Mouse (Mus musculus) right cerebral cortex, postnatal 36 days (tissue): Measurements from ENCODE around the gene Dnaic2.
A peak's percentile ranks its signal among the peaks of the same experiment; 100 is the strongest.

Experiments
- DNase-seq, 2 experiments: peaks; one replicate each; pipeline ENCODE4 v3.0.0; 2022; ENCODE audit warnings: low spot score in 2 of 2, mixed read lengths in 1 of 2

The Dnaic2 gene

GRCm38 (mm10) chr11:114726965-114727825, at the start of gene Dnaic2:
Gene Dnaic2, plus strand, starts transcription at chr11:114727408.
- peak; percentile 49 to 61 for DNase-seq

GRCm38 (mm10) chr11:114679582-114679981, 47.6 kb upstream of the Dnaic2 start:
- DNase-seq, result no peak

GRCm38 (mm10) chr11:114680291-114680690, 46.9 kb upstream of the Dnaic2 start:
- no peak for DNase-seq

DNA sequence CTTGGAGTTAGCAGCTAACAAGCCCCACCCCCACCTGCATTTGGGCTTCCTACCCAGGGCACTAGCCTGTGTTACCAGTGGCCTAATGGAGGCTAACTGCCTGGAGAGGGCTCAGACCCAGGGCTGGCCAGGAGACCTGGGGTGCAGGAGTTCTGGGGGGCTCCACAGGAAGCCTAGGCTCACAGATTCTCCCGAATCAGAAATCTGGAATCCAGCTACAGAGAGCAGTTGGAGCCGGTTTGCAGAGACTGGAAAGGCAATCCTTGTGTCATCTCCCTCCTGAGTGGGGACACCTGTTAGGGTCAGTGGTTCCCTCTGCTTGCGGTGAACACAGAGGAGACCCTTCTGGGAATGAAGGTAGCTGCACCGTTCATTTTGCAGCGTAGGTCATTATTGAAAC, 46.2 kb upstream of the Dnaic2 start:
- DNase-seq, result no peak

- DNase-seq, result no peak
These were observed 44.8 kb upstream of the Dnaic2 start for GRCm38 (mm10) chr11:114682321-114682900.

DNA sequence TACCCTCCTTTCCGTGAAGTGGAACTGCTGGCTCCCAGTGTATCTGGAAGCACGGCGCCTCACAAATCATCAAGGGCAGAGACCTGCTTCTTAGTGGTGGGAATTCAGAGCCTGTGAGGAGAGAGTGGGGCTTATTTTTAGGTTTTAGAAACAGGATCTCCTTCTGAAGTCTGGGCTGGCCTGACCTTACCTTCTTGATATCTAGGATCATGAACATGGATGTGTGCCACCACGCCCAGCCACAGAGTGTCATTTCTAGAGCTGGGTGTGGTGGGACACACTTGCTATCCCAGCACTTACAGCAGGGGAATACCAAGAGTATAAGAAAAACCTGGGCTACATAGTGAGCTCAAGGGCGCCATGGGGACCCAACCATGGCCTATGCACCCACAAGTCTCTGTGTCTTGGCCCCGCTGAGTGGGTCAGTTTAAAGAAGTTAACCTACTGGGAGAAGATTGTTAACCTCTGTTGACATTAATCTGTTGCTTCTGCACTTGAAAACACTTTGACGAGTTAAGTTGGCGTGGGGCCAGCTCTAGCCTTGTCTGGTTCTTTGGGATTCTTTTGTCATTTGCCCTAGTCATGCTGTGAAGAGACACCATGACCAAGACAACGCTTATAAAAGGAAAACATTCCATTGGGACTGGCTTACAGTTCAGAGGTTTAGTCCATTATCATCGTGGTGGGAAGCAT, 44.0 kb upstream of the Dnaic2 start:
- DNase-seq, result no peak

GRCm38 (mm10) chr11:114683722-114684621, 43.2 kb upstream of the Dnaic2 start:
- no peak for DNase-seq

GRCm38 (mm10) chr11:114684627-114685373, 42.4 kb upstream of the Dnaic2 start:
- DNase-seq, result no peak

DNA sequence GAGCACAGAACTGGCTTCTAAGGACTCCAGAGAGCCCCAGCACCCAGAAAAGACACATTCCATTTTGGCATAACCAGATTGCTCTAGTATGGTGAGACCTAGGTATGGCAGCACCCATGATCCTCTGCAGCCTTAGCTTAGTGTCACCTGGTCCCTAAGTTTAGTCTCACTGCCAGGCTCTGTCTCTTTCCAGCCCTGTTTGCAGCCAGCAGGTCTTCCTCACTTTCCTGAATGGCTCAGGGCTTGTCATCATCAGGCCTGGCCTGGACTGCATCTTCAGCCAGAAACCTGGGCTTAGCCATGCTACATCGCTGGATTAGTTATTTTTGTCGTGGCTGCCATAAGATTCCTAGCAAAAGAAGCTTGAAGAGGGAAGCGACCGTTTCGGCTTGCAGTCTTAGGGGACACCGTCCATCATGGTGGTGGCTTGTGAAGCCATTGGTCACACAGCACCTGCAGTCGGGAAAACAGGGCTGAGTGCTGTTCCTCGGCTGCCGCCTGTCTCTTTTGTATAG, 41.6 kb upstream of the Dnaic2 start:
- DNase-seq, result no peak

- DNase-seq, result no peak
These were observed 40.8 kb upstream of the Dnaic2 start for GRCm38 (mm10) chr11:114686221-114686959.

GRCm38 (mm10) chr11:114687574-114688188, 39.5 kb upstream of the Dnaic2 start:
- no peak for DNase-seq

DNA sequence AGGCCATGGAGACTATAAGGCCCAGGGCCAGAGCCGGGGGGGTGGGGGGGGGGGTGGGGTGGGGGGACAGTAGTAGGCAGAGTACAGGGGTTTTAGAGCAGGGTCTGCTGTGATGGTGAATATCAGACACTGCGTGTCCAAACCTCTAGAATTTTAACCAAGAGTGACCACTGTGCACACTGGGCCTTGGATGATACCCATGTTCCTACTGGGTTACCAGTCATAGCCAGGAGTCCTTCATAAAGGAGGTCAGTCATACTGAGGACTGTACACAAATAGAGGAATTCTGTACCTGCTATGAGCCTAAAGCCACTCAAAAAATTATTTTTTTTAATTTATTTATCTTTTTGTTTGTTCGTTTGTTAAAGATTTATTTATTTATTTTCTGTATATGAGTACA, 38.5 kb upstream of the Dnaic2 start:
- DNase-seq, result no peak

- no peak for DNase-seq
These were observed 37.0 kb upstream of the Dnaic2 start for GRCm38 (mm10) chr11:114690192-114690591.

DNA sequence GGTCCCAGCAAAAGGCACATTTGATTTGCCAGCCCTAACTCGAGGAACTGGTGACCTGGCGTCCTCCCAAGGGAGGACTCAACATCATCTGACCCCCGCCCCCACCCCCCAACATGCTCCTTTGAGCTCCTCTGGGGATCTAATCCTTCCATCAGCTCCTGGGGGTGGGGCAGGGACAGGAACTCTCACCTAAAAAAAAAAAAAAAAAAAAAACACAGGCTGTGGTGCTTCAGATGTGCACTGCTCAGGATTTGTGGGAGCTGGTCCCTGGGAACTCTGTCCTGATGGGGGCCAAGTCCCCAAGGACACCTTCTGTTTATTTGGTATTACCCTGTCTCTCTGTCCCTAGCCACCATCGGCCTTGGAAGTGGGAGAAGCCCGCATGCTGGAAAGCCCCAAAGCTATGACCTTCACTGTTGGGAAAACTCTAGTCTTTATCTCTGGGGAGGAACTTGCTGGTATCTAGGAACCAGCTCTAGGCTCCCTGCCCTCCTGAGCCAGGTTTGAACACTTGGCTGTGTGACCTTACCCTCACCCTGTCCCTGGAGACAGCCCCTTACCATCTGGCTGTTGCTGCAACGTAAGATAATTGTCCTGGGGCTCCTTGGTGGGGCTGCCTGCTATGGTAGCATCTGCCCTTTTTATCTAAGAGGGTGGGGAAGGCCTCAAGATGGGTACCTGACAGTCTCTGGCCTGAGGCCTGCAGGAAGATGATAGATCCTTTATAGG, 35.6 kb upstream of the Dnaic2 start:
- no peak for DNase-seq

GRCm38 (mm10) chr11:114692601-114693000, 34.6 kb upstream of the Dnaic2 start:
- no peak for DNase-seq

DNA sequence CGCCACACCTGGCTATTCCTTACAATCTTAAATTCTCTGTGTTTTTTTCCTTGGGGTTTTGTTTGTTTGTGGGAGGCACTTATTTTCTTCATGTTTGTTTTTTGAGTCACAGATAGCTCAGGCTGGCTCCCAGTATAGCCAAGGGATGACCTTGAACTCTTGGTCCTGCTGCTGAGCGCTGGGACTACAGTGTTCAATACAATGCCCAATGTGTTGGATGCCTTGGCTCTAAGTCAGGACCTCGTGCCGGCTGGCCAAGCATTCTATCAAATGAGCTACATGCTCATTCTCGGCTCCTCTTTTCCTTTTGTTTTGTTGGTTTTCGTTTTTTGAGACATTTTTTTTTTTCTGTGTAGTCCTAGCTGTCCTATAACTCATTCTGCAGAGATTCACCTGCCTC, 33.8 kb upstream of the Dnaic2 start:
- no peak for DNase-seq

GRCm38 (mm10) chr11:114694451-114694850, 32.8 kb upstream of the Dnaic2 start:
- no peak for DNase-seq

GRCm38 (mm10) chr11:114698496-114698895, 28.7 kb upstream of the Dnaic2 start:
- DNase-seq, result no peak

DNA sequence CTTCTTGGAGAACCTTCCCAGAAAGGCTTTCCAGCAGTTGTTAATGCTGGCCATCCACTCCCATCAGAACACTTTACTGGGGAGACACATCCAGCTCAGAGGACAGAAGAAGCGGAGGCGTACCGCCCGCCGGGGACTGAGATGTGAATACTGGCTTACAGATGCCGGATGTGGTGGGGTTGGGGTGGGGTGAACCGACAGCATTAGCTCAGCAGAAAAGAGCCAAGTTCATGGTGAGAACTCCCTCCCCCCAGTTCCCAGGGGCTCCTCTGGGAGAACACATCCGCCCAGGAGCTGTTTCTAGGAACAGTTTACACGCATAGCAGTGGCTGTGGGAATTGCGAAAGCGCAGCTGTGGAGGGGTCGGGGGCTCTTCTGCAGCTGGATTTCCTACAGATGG, 27.7 kb upstream of the Dnaic2 start:
- DNase-seq, result peak in 1 of 2 experiments; percentile 34
